Mouse (Mus musculus): ENCODE measurements at regions not wholly inside any gene's neighbourhood (a gene's known extent, or its start where the extent isn't known, plus 50 kb on each side); places are given as distances from the start of the nearest gene placed in this dataset.

DNA sequence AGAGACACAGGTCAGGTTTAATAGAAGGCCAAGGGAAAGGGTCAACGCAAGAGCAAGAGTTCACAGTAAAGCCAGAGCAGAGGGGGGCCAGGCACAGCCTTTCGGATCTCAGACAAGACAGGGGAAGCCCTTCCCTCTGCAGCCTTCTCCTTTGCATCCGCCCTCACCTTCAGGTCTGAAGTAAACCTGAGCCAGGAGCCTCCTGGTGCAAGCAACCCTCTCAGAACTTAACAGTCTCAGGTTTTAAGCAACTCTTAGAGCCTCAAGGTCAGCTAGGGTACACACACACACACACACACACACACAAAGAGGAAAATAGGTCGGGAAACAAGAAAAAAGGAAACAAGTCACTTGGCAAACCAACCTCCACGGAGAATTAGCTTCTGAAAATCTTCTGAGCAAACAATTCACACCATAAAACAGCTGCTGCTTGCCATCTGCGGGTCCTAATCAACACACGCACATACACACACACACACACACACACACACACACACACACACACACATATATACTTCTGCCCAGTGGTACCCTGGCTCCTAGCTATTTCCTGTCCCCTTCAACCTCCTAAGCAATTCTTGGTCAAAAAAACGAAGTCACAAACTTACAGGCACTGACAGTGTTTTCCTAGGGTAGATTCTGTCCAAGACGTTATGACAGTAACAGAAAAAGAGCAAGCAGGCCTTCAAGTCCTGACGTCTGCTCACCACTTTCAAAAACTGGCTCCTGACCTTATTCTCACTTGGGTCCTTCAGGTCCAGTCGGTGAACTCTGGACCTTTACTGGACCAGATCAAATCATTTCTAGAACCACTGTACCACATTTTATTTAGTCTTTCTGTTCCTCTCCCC is 196.4 kb downstream of the Sox4 start:
- no peak for DNase-seq (ENCODE audit: low spot score in 2 of 2)

DNA sequence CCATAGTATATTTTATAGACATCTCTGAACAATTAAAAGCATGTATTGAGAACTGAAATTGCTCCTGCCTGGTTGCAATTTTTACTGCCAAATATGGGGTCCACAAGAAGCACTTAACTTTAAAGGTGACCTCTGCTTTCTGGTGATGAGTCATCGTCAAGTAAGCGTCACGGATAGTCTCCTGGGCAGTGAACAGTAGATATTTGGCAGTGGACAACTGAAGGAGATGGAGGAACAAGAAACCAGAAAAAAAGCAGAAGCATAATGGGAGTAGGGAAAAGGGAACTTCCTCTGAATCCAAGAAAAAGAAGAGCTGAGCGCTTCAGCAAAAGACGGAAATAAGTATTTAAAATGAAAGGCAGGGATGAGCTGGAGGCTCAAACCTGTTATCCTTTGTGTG is 199.3 kb downstream of the Sox4 start:
- DNase-seq (ENCODE audit: low spot score in 2 of 2): no peak

DNA sequence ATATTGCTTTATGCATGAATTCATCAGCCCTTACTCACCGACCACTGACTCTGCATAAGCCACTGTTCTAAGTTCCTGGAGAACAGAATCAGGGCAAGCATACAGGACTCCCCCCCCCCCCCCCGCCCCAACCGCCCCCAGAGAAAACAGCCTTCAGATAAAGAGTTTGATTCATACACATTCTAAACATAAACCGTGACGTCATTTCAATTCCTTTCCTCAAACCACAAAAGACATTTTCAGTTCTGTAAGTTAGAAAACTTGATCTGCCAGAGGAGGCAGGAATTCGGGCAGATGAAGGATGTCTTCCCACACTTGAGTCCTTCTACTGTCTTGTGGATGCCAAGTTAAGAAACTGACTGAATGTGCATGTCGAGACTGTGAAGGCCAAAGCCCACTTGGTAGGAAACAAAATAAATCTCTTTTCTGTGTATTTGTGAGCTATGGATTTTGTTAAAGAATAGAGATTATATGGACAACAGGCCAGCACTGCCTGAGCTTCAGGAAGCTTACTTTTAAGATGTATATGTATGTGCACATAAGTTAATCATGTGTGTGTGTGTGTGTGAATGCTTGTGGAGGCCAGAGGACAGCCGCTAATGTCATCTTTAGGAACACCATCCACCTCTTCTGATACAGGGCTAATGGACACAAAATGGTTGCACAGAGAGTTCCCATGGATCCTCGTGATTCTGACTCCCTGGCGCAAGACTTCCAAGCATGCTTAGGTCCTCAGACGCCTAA is 202.4 kb downstream of the Sox4 start:
- DNase-seq (ENCODE audit: low spot score in 2 of 2): no peak

GRCm38 (mm10) chr13:28740158-28740670 is 213.3 kb downstream of the Sox4 start:
- DNase-seq (ENCODE audit: low spot score in 2 of 2): no peak

GRCm38 (mm10) chr13:28738160-28739100 is 215.1 kb downstream of the Sox4 start:
- no peak for DNase-seq (ENCODE audit: low spot score in 2 of 2)

GRCm38 (mm10) chr13:28732475-28732874 is 221.0 kb downstream of the Sox4 start:
- DNase-seq (ENCODE audit: low spot score in 2 of 2): no peak

GRCm38 (mm10) chr13:28732036-28732435 is 221.5 kb downstream of the Sox4 start:
- no peak for DNase-seq (ENCODE audit: low spot score in 2 of 2)

DNA sequence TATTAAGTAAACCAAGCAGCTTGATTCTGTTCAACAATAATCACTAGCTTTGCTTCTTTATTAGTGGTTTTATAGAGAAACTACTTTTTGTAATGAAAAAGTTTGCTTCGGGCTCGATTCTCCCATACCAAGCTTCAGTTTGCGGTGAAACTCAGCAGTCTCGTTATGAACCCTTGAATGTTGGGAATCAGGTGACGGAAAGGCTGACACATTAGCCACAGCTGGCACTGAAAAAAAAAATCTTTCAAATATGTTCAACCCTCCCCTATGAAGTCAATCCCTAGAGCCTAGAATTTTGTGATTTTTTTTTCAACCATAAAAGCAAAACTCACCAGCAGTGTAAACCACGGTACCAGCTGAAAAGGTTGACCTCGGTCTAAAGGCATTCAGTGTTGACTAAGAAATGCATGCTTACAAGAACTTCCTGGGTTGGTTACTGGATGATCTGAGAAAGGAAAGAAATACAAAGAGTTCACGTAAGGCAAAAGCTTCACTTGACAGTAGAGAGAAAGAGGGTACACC is 223.4 kb downstream of the Sox4 start:
- DNase-seq (ENCODE audit: low spot score in 2 of 2): no peak

- DNase-seq (ENCODE audit: low spot score in 2 of 2): no peak
These were observed 224.7 kb downstream of the Sox4 start for GRCm38 (mm10) chr13:28728768-28729167.

- no peak for DNase-seq (ENCODE audit: low spot score in 2 of 2)
These were observed 229.2 kb downstream of the Sox4 start for GRCm38 (mm10) chr13:28724300-28724699.

GRCm38 (mm10) chr13:28722074-28722473 is 231.4 kb downstream of the Sox4 start:
- DNase-seq (ENCODE audit: low spot score in 2 of 2): no peak

DNA sequence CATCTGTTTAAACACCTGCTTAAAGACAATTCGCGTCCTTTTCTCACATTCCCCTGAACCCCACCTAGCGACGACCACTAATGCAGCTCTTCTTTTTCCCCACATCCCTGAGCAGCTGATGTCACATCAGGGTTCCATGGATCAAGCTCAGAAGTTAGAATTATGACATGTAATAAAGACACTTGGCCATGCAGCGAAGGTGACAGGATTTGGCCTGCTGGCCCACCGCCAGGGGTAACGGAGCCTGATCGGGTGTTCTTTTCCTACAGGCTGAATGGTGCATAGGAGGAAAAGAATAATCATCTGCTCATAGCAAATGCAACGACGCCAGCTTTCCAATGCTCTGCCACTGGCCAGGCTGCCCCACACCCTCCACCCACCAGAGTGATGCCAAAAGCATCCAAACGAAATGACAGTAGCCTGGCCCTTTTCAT is 231.9 kb downstream of the Sox4 start:
- DNase-seq (ENCODE audit: low spot score in 2 of 2): no peak

- DNase-seq (ENCODE audit: low spot score in 2 of 2): peak; percentile 37 to 43
These were observed 232.8 kb downstream of the Sox4 start for GRCm38 (mm10) chr13:28720639-28721239.

DNA sequence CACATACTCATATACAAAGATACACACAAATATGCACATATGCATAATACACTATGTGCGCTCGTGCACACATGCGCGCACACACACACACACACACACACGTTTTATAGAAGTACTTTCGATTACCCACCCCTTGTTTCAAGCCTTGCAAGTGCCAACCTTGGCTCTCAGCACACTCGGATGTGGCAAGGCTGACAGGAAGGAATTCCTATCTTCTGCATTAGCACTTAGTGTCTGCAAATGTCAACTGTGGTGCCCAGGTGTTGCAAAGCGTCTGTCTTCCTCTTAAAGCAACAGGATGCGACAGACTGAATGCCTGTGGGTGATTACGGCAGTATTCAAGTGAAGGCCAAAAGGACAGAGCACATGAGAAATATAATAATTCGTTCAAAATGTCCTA is 233.3 kb downstream of the Sox4 start:
- DNase-seq (ENCODE audit: low spot score in 2 of 2): peak in 1 of 2 experiments; percentile 8

GRCm38 (mm10) chr13:28718868-28719265 is 234.6 kb downstream of the Sox4 start:
- DNase-seq (ENCODE audit: low spot score in 2 of 2): no peak

GRCm38 (mm10) chr13:28718169-28718867 is 235.2 kb downstream of the Sox4 start:
- no peak for DNase-seq (ENCODE audit: low spot score in 2 of 2)

DNA sequence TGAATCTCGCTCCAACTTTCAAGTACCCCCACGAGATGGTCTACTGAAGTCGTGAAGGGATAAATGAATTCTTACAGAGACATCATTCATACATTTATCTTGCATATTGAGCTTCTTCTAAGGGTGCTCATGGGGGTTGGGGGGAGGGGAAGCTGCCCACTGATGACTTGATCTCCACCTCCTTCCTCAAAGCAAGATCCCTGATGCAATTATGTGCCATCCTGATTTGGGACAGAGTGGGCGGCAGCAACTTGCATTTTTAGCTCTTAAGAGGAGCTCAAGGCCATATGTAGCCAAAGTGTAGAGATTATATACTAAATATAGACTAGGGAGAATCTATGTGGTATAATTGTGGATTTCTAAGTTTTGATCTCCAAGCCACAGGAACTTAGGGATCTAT is 236.1 kb downstream of the Sox4 start:
- DNase-seq (ENCODE audit: low spot score in 2 of 2): no peak

GRCm38 (mm10) chr13:28709966-28710365 is 243.5 kb downstream of the Sox4 start:
- DNase-seq (ENCODE audit: low spot score in 2 of 2): no peak

- DNase-seq (ENCODE audit: low spot score in 2 of 2): no peak
These were observed 252.2 kb downstream of the Sox4 start for GRCm38 (mm10) chr13:28701309-28701708.

GRCm38 (mm10) chr13:28700081-28700480 is 253.4 kb downstream of the Sox4 start:
- no peak for DNase-seq (ENCODE audit: low spot score in 2 of 2)
